Mouse (Mus musculus) stomach, postnatal 0 days (tissue): Measurements from ENCODE around the gene Iqcn. TPM values are rescaled to one million over a fixed set of nuclear protein-coding genes. Genes with fewer than 3 reads are reported as not detected.

Experiments
- ATAC-seq: fragments of 200-750 bp; cut with Nextera tagmentation; 2 replicates; pipeline ENCODE4 v1.8.0; 2017; ENCODE audit not compliant: low FRiP score, low TSS enrichment
- DNase-seq: peaks from one replicate; pipeline ENCODE4 v3.0.0-alpha.2; 2016; ENCODE audit warnings: low spot score
- H3K27ac ChIP-seq: fragments of 300-500 bp; sonication (generic); replicated peaks from 2 replicates; pipeline ENCODE4 v1.5.1; 2014; ENCODE audit warnings: mild to moderate bottlenecking, control low read depth
- H3K27me3 ChIP-seq: fragments of 300-500 bp; sonication (generic); 2 replicates; pipeline ENCODE4 v1.6.1; 2014; ENCODE audit warnings: low read length; ENCODE audit not compliant: control insufficient read depth, insufficient read depth
- H3K36me3 ChIP-seq: fragments of 300-500 bp; sonication (generic); 2 replicates; pipeline ENCODE4 v1.6.1; 2014; ENCODE audit warnings: low read length, mixed read lengths; ENCODE audit not compliant: control insufficient read depth, insufficient read depth
- H3K4me1 ChIP-seq: fragments of 300-500 bp; sonication (generic); replicated peaks from 2 replicates; pipeline ENCODE4 v1.6.1; 2014; ENCODE audit warnings: antibody characterized with exemption; ENCODE audit not compliant: control insufficient read depth, insufficient read depth
- H3K4me2 ChIP-seq: fragments of 300-500 bp; sonication (generic); replicated peaks from 2 replicates; pipeline ENCODE4 v1.6.1; 2014; ENCODE audit warnings: low read depth, mild to moderate bottlenecking, control low read depth, moderate library complexity
- H3K4me3 ChIP-seq: fragments of 300-500 bp; sonication (generic); 2 replicates; pipeline ENCODE4 v1.5.1; 2014; ENCODE audit warnings: low read depth, low read length, control low read depth
- H3K9ac ChIP-seq: fragments of 300-500 bp; sonication (generic); 2 replicates; pipeline ENCODE4 v1.6.1; 2014; ENCODE audit warnings: mild to moderate bottlenecking, low read length, control low read depth, mixed read lengths
- H3K9me3 ChIP-seq: fragments of 300-500 bp; sonication (generic); 2 replicates; pipeline ENCODE4 v1.6.1; 2016; ENCODE audit warnings: low read length; ENCODE audit not compliant: control insufficient read depth
- CTCF ChIP-seq: IDR thresholded peaks from 2 replicates; pipeline ENCODE4 v1.5.1; 2016; ENCODE audit warnings: antibody characterized with exemption, low read depth, mild to moderate bottlenecking, moderate library complexity
- EP300 ChIP-seq: optimal IDR thresholded peaks from 2 replicates; pipeline ENCODE3; 2016; ENCODE audit warnings: antibody characterized with exemption
- WGBS: fragments of 180-500 bp; shearing (Covaris S2); extraction: QIAGEN DNeasy Blood & Tissue Kit; methylation state at CpG from one replicate; pipeline ENCODE4 v1.1.7; 2014; 5-methylcytosine and 5-hydroxymethylcytosine counted together
- polyA plus RNA-seq: library from polyadenylated mRNA; unstranded; fragments of >200 nt; fragmentation: Nextera tagmentation; extraction: Ambion mirVana; gene quantifications from 2 replicates; pipeline ENCODE4 v1.2.1, GENCODE M21; 2015

Iqcn gene
- polyA plus RNA-seq, 1 experiment from 2014 or later, result not detected

DNA sequence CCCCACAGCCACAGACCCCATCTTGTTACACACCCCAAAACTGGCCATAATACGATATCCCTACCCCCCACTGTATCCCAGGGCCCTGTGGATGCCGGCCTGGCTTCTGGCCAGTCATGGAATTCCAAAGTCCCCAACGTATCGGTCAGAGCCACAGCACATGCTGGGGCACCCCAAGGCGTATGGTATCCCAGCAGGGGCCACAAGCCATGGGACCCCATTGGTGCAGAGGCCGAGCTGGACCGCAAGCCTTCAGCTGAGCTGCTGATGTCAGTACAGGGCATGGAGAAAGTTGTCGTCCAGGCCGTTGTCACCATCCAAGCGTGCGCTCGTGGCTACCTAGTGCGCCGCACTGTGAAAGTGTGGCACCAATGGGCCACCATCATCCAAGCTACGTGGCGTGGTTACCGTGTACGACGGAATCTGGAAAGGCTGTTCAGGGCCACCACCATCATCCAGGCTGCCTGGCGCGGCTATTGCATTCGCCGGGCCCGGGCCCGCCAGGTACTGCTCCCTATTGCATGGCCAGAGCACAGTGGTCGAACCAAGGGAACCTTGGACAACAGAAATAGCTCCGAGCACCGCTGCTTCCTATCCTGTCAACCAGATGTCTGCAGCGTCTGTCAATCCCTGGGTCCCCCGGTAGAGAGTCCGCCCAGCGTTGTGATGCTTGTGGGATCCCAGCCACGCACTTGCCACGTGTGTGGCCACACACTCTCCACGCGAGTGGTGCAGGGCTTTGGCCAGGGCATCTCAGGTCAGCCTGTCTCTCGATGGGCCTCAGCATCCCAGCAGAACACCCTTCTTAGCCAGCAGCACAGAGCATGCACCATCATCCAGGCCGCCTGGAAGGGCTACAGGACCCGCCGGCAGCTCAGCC, 13.5 kb downstream of the Iqcn start:
- Histone ChIP-seq H3K4me2 (no peak overlapping the region), H3K9ac (no peak overlapping the region), H3K4me1 (no peaks in the 10 kb centered on the region), H3K9me3 (no peaks in the 10 kb centered on the region), H3K4me3 (no peak overlapping the region), H3K27ac (no peak overlapping the region), H3K36me3 (no peaks in the 10 kb centered on the region), H3K27me3 (no peaks in the 10 kb centered on the region)
- ATAC-seq (no peak), DNase-seq (peak; percentile 12)
- no peak for TF ChIP-seq CTCF
- no peak for TF ChIP-seq EP300
- WGBS, result 83% methylated on average over 40 of the region's 40 CpGs

DNA sequence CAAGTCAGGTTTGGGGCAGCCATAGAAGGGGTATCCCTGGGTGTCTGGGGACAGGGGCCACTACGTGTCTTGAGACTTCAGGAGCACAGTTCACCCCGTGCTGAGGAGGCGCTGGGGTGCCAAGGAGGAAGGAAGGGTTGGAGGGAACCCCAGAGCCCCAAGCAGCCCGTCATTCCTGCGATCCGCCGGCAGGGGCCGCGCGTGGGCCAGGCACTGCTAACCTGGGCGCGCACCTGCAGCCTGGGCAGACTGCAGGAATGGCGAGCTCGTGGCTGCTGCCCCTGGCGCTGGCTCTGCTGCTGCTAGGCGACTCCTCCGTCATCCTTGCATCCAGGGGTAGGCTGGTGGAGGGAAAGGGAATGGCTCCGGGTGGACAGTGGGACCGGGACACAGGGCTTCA, 15.0 kb downstream of the Iqcn start, which contains the start of gene Gm3336:
Gene Gm3336 (plus strand): TSS at position 247 of the 400 bp plus-strand sequence.
- TF ChIP-seq EP300 (no peak), CTCF (peak; percentile 91)
- DNase-seq (peak; percentile 83), ATAC-seq (peak; percentile 55)
- no peaks in the 10 kb centered on the region for H3K27me3 ChIP-seq
- H3K4me1 ChIP-seq, result no peaks in the 10 kb centered on the region
- H3K36me3 ChIP-seq, result no peaks in the 10 kb centered on the region
- H3K4me2 ChIP-seq, result no peak within 1 kb of the TSS
- no peak within 1 kb of the TSS for H3K9ac ChIP-seq
- H3K4me3 ChIP-seq, result no peak within 1 kb of the TSS
- peak within 1 kb of the TSS; percentile 53 for H3K27ac ChIP-seq
- WGBS, result 4% methylated on average over 19 of the region's 19 CpGs
- H3K9me3 ChIP-seq, result no peaks in the 10 kb centered on the region

DNA sequence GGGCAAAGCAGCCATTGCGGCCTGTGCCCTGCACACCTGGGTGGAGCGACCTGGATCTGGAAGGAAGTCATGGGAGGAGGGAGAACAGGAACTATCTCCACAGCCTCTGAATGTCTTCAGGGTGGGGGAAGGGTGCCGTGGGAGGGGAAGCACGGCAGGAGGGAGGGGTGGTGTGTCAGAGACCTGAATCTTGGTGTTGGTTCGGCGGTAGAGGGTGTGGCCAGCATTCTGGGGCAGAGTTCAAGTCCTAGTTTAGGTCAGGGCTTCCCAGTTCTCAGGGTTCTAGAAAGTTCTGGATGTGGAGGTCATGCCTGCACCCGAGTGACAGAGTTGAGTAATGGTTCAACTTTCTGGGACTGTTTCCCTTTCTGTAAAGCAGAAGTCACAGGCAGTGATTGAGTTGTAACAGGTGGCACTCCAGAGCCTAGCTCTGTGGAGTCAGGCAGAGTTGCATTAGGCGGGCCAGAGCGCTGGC, 16.6 kb downstream of the Iqcn start:
- peak; percentile 79 for ATAC-seq
- 44% methylated on average over 9 of the region's 9 CpGs for WGBS
- TF ChIP-seq EP300, result no peak
- TF ChIP-seq CTCF, result no peak

DNA sequence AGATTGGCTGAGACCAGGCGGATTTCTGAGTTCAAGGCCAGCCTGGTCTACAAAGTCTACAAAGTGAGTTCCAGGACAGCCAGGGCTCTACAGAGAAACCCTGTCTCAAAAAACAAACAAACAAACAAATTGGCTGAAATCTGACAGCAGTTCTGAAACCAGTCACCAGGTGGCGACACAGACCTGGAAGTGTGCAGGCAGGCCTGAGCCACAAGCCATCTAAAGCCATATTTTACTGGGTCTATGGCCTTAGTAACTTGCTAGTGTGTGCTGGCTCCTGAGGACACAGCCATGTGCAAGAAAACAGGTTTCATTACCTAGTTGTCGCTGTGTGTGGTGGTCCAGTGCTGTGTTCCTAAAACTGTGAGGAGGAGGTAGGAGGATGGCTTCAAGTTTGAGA, 17.5 kb downstream of the Iqcn start:
- no peak overlapping the region for H3K9ac ChIP-seq
- TF ChIP-seq CTCF (peak; percentile 98), EP300 (no peak)
- H3K4me2 ChIP-seq, result no peak overlapping the region
- H3K9me3 ChIP-seq, result no peaks in the 10 kb centered on the region
- H3K4me1 ChIP-seq, result no peaks in the 10 kb centered on the region
- no peak overlapping the region; the same call in 1 of the 2 replicates for H3K27ac ChIP-seq
- no peaks in the 10 kb centered on the region for H3K36me3 ChIP-seq
- peak; percentile 30 for ATAC-seq
- H3K27me3 ChIP-seq, result no peaks in the 10 kb centered on the region
- 5% methylated on average over 3 of the region's 3 CpGs for WGBS
- H3K4me3 ChIP-seq, result no peak overlapping the region
- peak; percentile 83 for DNase-seq

More for the DNA sequence above, 16.6 kb downstream of the Iqcn start:
- Histone ChIP-seq H3K36me3 (no peaks in the 10 kb centered on the region), H3K27ac (peak overlapping the region; percentile 69), H3K9ac (no peak overlapping the region; the same call in 1 of the 2 replicates), H3K4me2 (no peak overlapping the region), H3K27me3 (no peaks in the 10 kb centered on the region), H3K9me3 (no peaks in the 10 kb centered on the region), H3K4me3 (no peak overlapping the region), H3K4me1 (no peaks in the 10 kb centered on the region)
- peak; percentile 78 for DNase-seq

DNA sequence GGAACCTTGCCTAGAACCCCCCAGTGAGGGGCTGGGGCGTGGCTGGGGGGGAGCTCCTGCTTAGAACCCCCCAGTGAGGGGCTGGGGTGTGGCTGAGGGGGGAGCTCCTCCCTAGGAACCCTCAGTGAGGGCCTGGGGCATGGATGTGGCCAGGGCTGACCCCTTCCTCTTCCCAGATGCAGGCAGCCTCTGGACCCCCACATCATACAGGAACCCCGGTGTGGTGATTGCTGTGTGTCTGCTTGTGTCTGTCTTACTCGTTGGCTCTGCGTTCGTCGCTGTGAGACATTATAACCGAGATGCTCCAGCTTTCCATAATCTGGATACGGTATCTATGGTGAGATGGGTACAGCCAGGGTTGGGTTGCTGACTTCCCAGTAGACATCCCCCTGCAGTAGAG, 18.3 kb downstream of the Iqcn start:
- Histone ChIP-seq H3K4me3 (no peak overlapping the region), H3K4me1 (no peaks in the 10 kb centered on the region), H3K4me2 (no peak overlapping the region), H3K9me3 (no peaks in the 10 kb centered on the region), H3K27me3 (no peaks in the 10 kb centered on the region), H3K9ac (no peak overlapping the region), H3K36me3 (no peaks in the 10 kb centered on the region), H3K27ac (no peak overlapping the region)
- 87% methylated on average over 8 of the region's 8 CpGs for WGBS
- DNase-seq, result no peak
- no peak for TF ChIP-seq CTCF
- TF ChIP-seq EP300, result no peak
- ATAC-seq, result no peak
